Mouse (Mus musculus) olfactory bulb, adult 2 months (tissue): ENCODE data around the gene Tmem231.

Source experiments
- CTCF ChIP-seq: fragments of 200-500 bp; IDR thresholded peaks from 2 replicates; pipeline ENCODE4 v1.5.1; 2012; ENCODE audit warnings: low read depth, mild to moderate bottlenecking, low read length, moderate library complexity; ENCODE audit not compliant: insufficient read depth
- POLR2A ChIP-seq: fragments of 200-500 bp; IDR thresholded peaks from 2 replicates; pipeline ENCODE4 v1.6.1; 2012; ENCODE audit warnings: mild to moderate bottlenecking, low read depth, low read length, moderate library complexity; ENCODE audit not compliant: insufficient read depth

DNA sequence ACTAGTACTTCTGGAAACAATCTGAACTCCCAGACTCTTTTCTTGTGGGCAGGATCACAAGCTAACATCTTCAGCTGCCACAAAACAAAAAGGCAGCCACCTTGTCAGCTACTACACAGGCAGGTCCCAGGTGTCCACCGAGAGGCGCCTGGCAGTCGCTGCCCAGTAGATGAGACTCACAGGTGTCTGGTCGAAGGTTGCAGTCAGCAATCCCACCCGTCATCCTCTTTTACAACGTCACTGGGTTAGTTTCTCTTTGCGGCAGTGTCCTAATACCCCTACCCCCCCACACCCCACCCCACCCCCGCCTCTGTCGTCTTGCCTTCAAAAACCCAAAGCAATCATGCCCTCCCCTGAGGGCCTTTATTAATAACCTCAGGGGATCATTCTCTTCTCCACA, 57.9 kb downstream of the Tmem231 start:
- TF ChIP-seq POLR2A (no peak), CTCF (no peak)
